Mouse (Mus musculus) MEL (cell line): ENCODE results near the gene Ring1. TPM values are rescaled to one million over a fixed set of nuclear protein-coding genes. Genes with fewer than 3 reads are reported as not detected.
A peak's percentile ranks its signal among the peaks of the same experiment; 100 is the strongest.

Source experiments
- DNase-seq: peaks from one replicate; pipeline ENCODE4 v3.0.0; 2011; ENCODE audit warnings: low read depth, low spot score
- H3K27ac ChIP-seq: 2 replicates; pipeline ENCODE4 v1.5.1; 2012; ENCODE audit warnings: low read depth, mild to moderate bottlenecking, control low read depth, low read length, moderate library complexity; ENCODE audit not compliant: control insufficient read depth
- H3K27me3 ChIP-seq, 2 experiments: fragments of 150-350 bp in 1 of 2; sonication (generic) in 1 of 2; 2 replicates each; pipeline ENCODE4 v1.6.1; 2012; ENCODE audit warnings: low read length in 2 of 2, mild to moderate bottlenecking in 2 of 2, improper control_type of control experiment in 1 of 2, moderate library complexity in 1 of 2; ENCODE audit not compliant: insufficient read depth in 2 of 2, control insufficient read depth in 1 of 2
- H3K36me3 ChIP-seq, 2 experiments: 2 replicates each; pipeline ENCODE4 v1.6.1; 2012 to 2014; ENCODE audit warnings: low read length in 2 of 2, improper control_type of control experiment in 1 of 2, inconsistent platforms in 1 of 2, mild to moderate bottlenecking in 1 of 2; ENCODE audit not compliant: insufficient read depth in 2 of 2, control insufficient read depth in 1 of 2
- H3K4me1 ChIP-seq, 2 experiments: fragments of 150-350 bp in 1 of 2; sonication (generic) in 1 of 2; 2 replicates each; pipeline ENCODE4 v1.6.1; 2012; ENCODE audit warnings: low read length in 2 of 2, improper control_type of control experiment in 1 of 2, mild to moderate bottlenecking in 1 of 2; ENCODE audit not compliant: insufficient read depth in 2 of 2, control insufficient read depth in 1 of 2
- H3K4me3 ChIP-seq, 2 experiments: fragments of 150-350 bp in 1 of 2; sonication (generic) in 1 of 2; 2 replicates each; pipeline ENCODE4 v1.5.1; 2012; ENCODE audit warnings: low read depth in 2 of 2, low read length in 2 of 2, mild to moderate bottlenecking in 2 of 2, moderate library complexity in 2 of 2, control low read depth in 1 of 2, improper control_type of control experiment in 1 of 2; ENCODE audit not compliant: control insufficient read depth in 1 of 2, insufficient read depth in 1 of 2
- H3K79me2 ChIP-seq: 2 replicates; pipeline ENCODE4 v1.6.1; 2012; ENCODE audit warnings: mild to moderate bottlenecking, low read length, moderate library complexity; ENCODE audit not compliant: control insufficient read depth, poor library complexity, insufficient read depth
- H3K9ac ChIP-seq: 2 replicates; pipeline ENCODE4 v1.6.1; 2012; ENCODE audit warnings: low read depth, mild to moderate bottlenecking, control low read depth, low read length, moderate library complexity; ENCODE audit not compliant: control insufficient read depth, poor library complexity, severe bottlenecking
- H3K9me3 ChIP-seq: fragments of 150-350 bp; sonication (generic); replicated peaks from 2 replicates; pipeline ENCODE4 v1.6.1; 2012; ENCODE audit warnings: mild to moderate bottlenecking, low read length, improper control_type of control experiment, moderate library complexity; ENCODE audit not compliant: insufficient read depth
- BHLHE40 ChIP-seq: IDR thresholded peaks from 2 replicates; pipeline ENCODE4 v1.6.1; 2012; ENCODE audit warnings: low read depth, mild to moderate bottlenecking, inconsistent platforms, low read length, improper control_type of control experiment, borderline replicate concordance
- CHD1 ChIP-seq: IDR thresholded peaks from 2 replicates; pipeline ENCODE4 v1.6.1; 2012; ENCODE audit warnings: low read depth, mild to moderate bottlenecking, inconsistent platforms, low read length, improper control_type of control experiment
- CHD2 ChIP-seq: IDR thresholded peaks from 2 replicates; pipeline ENCODE4 v1.6.1; 2011; ENCODE audit warnings: low read length, improper control_type of control experiment
- CTCF ChIP-seq, 3 experiments: IDR thresholded peaks in 2 of 3; conservative IDR thresholded peaks in 1 of 3; 2 replicates each; pipeline ENCODE4 v1.5.1; 2011 to 2012; ENCODE audit warnings: low read length in 3 of 3, low read depth in 2 of 3, mild to moderate bottlenecking in 2 of 3, improper control_type of control experiment in 1 of 3, inconsistent platforms in 1 of 3, mixed read lengths in 1 of 3, moderate library complexity in 1 of 3; ENCODE audit not compliant: control insufficient read depth in 1 of 3, insufficient read depth in 1 of 3, poor library complexity in 1 of 3, severe bottlenecking in 1 of 3
- ELF1 ChIP-seq: IDR thresholded peaks from 2 replicates; pipeline ENCODE4 v1.6.1; 2014; ENCODE audit warnings: low read depth, mild to moderate bottlenecking, inconsistent platforms, low read length, improper control_type of control experiment, moderate library complexity
- ETS1 ChIP-seq: IDR thresholded peaks from 2 replicates; pipeline ENCODE4 v1.6.1; 2012; ENCODE audit warnings: low read depth, mild to moderate bottlenecking, inconsistent platforms, low read length, improper control_type of control experiment, moderate library complexity
- GABPA ChIP-seq: IDR thresholded peaks from 2 replicates; pipeline ENCODE4 v1.6.1; 2012; ENCODE audit warnings: low read depth, mild to moderate bottlenecking, inconsistent platforms, low read length, improper control_type of control experiment, moderate library complexity
- GATA1 ChIP-seq: IDR thresholded peaks from 2 replicates; pipeline ENCODE4 v1.6.1; 2011; ENCODE audit warnings: low read depth, low read length, improper control_type of control experiment
- HCFC1 ChIP-seq: IDR thresholded peaks from 2 replicates; pipeline ENCODE4 v1.6.1; 2012; ENCODE audit warnings: low read depth, mild to moderate bottlenecking, inconsistent platforms, low read length, improper control_type of control experiment, moderate library complexity
- JUND ChIP-seq: IDR thresholded peaks from 2 replicates; pipeline ENCODE4 v1.6.1; 2011; ENCODE audit warnings: low read depth, mild to moderate bottlenecking, improper control_type of control experiment, low read length
- KAT2A ChIP-seq: conservative IDR thresholded peaks from 2 replicates; pipeline ENCODE4 v1.6.1; 2012; ENCODE audit warnings: low read depth, low read length, improper control_type of control experiment, inconsistent platforms
- MAFK ChIP-seq: IDR thresholded peaks from 2 replicates; pipeline ENCODE4 v1.6.1; 2011; ENCODE audit warnings: low read depth, mild to moderate bottlenecking, low read length, improper control_type of control experiment, borderline replicate concordance
- MEF2A ChIP-seq: IDR thresholded peaks from 2 replicates; pipeline ENCODE4 v1.6.1; 2014; ENCODE audit warnings: low read depth, mild to moderate bottlenecking, inconsistent platforms, low read length, improper control_type of control experiment; ENCODE audit not compliant: poor library complexity, insufficient replicate concordance, severe bottlenecking; ENCODE audit errors: extremely low read depth
- MXI1 ChIP-seq: IDR thresholded peaks from 2 replicates; pipeline ENCODE4 v1.6.1; 2011; ENCODE audit warnings: mild to moderate bottlenecking, low read depth, low read length, improper control_type of control experiment
- NELFE ChIP-seq: IDR thresholded peaks from 2 replicates; pipeline ENCODE4 v1.6.1; 2011; ENCODE audit warnings: low read depth, low read length, improper control_type of control experiment
- RAD21 ChIP-seq: IDR thresholded peaks from 2 replicates; pipeline ENCODE4 v1.6.1; 2011; ENCODE audit warnings: mild to moderate bottlenecking, low read depth, low read length, improper control_type of control experiment
- SIN3A ChIP-seq: IDR thresholded peaks from 2 replicates; pipeline ENCODE4 v1.6.1; 2012; ENCODE audit warnings: low read length, improper control_type of control experiment, inconsistent platforms
- TAL1 ChIP-seq: IDR thresholded peaks from 2 replicates; pipeline ENCODE4 v1.6.1; 2012; ENCODE audit warnings: mild to moderate bottlenecking, inconsistent platforms, low read length, moderate library complexity, mixed read lengths
- TCF12 ChIP-seq: IDR thresholded peaks from 2 replicates; pipeline ENCODE4 v1.6.1; 2014; ENCODE audit warnings: low read depth, mild to moderate bottlenecking, inconsistent platforms, low read length, improper control_type of control experiment, moderate library complexity
- USF1 ChIP-seq: IDR thresholded peaks from 2 replicates; pipeline ENCODE4 v1.6.1; 2014; ENCODE audit warnings: low read depth, mild to moderate bottlenecking, inconsistent platforms, low read length, improper control_type of control experiment, moderate library complexity
- USF2 ChIP-seq, 2 experiments: IDR thresholded peaks; 2 replicates each; pipeline ENCODE4 v1.6.1; 2011 to 2012; ENCODE audit warnings: improper control_type of control experiment in 2 of 2, low read length in 2 of 2, borderline replicate concordance in 1 of 2, inconsistent platforms in 1 of 2, low read depth in 1 of 2, mild to moderate bottlenecking in 1 of 2; ENCODE audit not compliant: insufficient read depth in 1 of 2
- ZC3H11A ChIP-seq: IDR thresholded peaks from 2 replicates; pipeline ENCODE4 v1.6.1; 2012; ENCODE audit warnings: low read depth, mild to moderate bottlenecking, inconsistent platforms, low read length, improper control_type of control experiment
- ZMIZ1 ChIP-seq: IDR thresholded peaks from 2 replicates; pipeline ENCODE4 v1.6.1; 2012; ENCODE audit warnings: low read depth, mild to moderate bottlenecking, inconsistent platforms, low read length, improper control_type of control experiment, moderate library complexity
- polyA plus RNA-seq, 2 experiments: library from polyadenylated mRNA; stranded (reverse) in 1 of 2; unstranded in 1 of 2; fragments of >175 nt in 1 of 2; fragments of >200 nt in 1 of 2; gene quantifications; 2 replicates each; pipeline versions ENCODE4 v1.2.1 to v1.2.4; 2012; ENCODE audit warnings: low replicate concordance in 2 of 2, low read depth in 1 of 2; ENCODE audit not compliant: insufficient read length in 2 of 2, insufficient read depth in 1 of 2, missing spikeins in 1 of 2
- total RNA-seq: library from RNA; depleted of rRNA; stranded (reverse); fragments of 300-350 nt; gene quantifications from 2 replicates; pipeline ENCODE4 v1.2.3, GENCODE M21; 2012

Gene Ring1
- total and polyA plus RNA-seq, 3 experiments: 18.3 to 28.4 TPM; not detected in 1

DNA sequence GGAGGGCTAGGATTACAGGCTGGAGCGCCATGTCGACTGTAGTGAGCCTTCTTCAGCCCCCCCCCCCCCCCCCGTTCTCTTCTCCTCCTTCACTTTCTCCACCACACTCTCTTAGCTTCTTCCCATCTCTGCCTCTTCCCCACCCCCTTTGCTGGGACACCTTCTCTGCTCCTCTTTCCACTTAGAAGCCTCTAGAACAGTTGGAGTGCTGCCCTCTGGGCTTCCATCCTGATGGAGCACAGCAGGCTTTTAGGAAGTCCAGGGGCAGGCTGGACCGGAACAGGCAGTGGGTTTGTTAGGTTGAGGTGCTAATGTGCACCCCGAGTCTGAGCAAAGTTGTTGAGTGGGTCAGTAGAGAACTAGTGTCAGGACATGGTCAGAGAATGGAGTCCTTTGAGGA lies 14.3 kb downstream of the Ring1 start:
- no peak for DNase-seq
- Histone ChIP-seq H3K27ac (no peak overlapping the region), H3K9ac (no peak overlapping the region), H3K27me3 (no peaks in the 10 kb centered on the region; a peak in 1 of 4 replicates), H3K4me3 (no peak overlapping the region), H3K36me3 (no peaks in the 10 kb centered on the region), H3K9me3 (no peaks in the 10 kb centered on the region), H3K4me1 (no peaks in the 10 kb centered on the region), H3K79me2 (no peaks in the 10 kb centered on the region)
- TF ChIP-seq JUND: no peak
- no peak for TF ChIP-seq ETS1
- no peak for TF ChIP-seq KAT2A
- no peak for TF ChIP-seq USF2 (IDR thresholded peaks at IDR 0.05; ENCODE audit: borderline replicate concordance in 1 of 2, insufficient read depth in 1 of 2, low read depth in 1 of 2, low read length in 2 of 2)
- no peak for TF ChIP-seq GABPA
- TF ChIP-seq CHD2: no peak
- TF ChIP-seq TCF12: no peak
- TF ChIP-seq TAL1: no peak
- TF ChIP-seq RAD21: no peak
- TF ChIP-seq CHD1: no peak
- no peak for TF ChIP-seq ZC3H11A
- no peak for TF ChIP-seq MAFK
- TF ChIP-seq MXI1: no peak
- no peak for TF ChIP-seq HCFC1
- TF ChIP-seq BHLHE40: no peak
- no peak for TF ChIP-seq USF1

DNA sequence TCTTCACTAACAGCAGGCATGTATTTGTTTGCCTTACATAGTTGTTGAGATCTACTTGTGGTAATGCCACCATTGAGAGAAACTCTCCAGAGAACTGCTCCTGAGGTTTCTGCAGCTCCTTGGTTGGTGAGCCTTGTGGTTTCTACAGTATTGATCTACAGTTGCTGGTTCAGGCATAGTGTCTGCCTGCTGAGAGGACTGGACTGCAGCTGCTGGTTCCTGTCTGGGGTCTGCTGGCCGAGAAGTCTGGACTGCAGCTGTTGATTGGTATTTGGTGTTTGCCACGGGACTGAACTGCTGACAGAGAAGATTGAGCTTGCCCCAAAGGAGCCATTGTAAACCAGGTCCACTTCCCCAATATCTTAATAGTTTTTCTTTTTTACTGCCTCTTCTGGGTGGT lies 17.9 kb downstream of the Ring1 start:
- DNase-seq: no peak
- no peak for TF ChIP-seq USF1
- Histone ChIP-seq H3K79me2 (no peaks in the 10 kb centered on the region), H3K9me3 (no peaks in the 10 kb centered on the region), H3K27me3 (no peaks in the 10 kb centered on the region; a peak in 1 of 4 replicates), H3K4me3 (no peak overlapping the region), H3K27ac (no peak overlapping the region), H3K9ac (no peak overlapping the region), H3K4me1 (no peaks in the 10 kb centered on the region), H3K36me3 (no peaks in the 10 kb centered on the region)

DNA sequence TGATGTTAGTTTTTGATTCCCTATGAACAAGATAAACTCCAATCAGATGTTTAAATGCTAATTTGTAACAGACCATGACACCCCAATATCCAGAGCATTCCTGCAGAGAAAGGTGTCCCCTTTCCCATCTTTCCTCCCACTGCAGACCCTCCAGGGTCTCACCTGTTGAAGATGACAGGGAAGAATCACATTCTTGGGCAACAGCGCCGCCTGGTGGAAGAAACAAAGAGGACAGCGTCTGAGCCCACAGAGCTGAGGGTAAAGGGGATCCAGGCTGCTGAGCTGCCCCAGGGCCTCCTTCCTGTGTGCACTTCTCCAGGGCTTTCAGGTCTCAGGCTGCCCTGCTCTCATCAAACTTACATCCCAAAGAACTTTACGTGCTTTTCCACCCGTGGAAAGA lies 21.1 kb downstream of the Ring1 start:
- no peak for DNase-seq
- Histone ChIP-seq H3K27me3 (no peaks in the 10 kb centered on the region; a peak in 1 of 4 replicates), H3K9me3 (no peaks in the 10 kb centered on the region), H3K4me1 (no peaks in the 10 kb centered on the region), H3K79me2 (peaks cover 2% of the 10 kb centered on the region), H3K27ac (no peak overlapping the region), H3K9ac (no peak overlapping the region), H3K36me3 (no peaks in the 10 kb centered on the region)
- TF ChIP-seq MEF2A (no peak), SIN3A (no peak), GATA1 (no peak), GABPA (no peak), MAFK (no peak), ZC3H11A (no peak), TCF12 (no peak), RAD21 (peak; percentile 1), ETS1 (no peak), ZMIZ1 (no peak), ELF1 (no peak), NELFE (no peak), CTCF (IDR thresholded peaks at IDR 0.05 in 2 of 3, conservative IDR thresholded peaks at IDR 0.05 in 1 of 3; ENCODE audit: control insufficient read depth in 1 of 3, insufficient read depth in 1 of 3, low read depth in 2 of 3, low read length in 3 of 3, poor library complexity in 1 of 3, severe bottlenecking in 1 of 3) (peak; percentile 13 to 30 (median 23); a peak in 4 of 6 replicates), MXI1 (no peak)
- TF ChIP-seq, all 39 proteins: peak for 2
- H3K4me3 ChIP-seq: no peak overlapping the region
